Comparison of ENCODE assay signal across 15 mouse cellular contexts in the genomic region with DNA sequence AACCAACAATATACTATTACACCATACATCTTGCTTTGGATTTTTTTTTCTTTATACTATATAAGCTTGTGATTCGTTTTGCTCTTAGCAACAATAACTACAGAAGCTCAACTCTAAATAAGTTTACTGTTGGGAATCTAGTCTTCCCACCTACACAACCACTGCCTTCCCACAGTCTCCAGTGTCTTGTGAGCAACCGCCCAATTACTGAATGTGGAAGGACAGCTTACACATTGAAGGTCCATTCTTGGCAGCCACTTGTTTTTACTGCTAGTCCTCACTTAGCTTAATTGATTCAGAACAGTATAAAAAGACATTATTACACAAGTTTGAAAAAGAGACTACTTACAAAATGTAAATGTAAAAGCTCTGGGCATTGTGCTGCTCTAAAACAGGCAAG.
"Had no signal": no experiment of that assay in that cellular context is flagged by ENCODE, and none has a peak within 500 bp of the region (broad histone marks: within the 10 kb centered on the region; RNA-seq: fewer than 3 reads in every experiment).

No protein-coding gene starts in this region.

- H3K4me3 ChIP-seq: midbrain, embryonic 10.5 days; midbrain, embryonic 12.5 days; neural tube, embryonic 12.5 days had no signal

- H3K9ac ChIP-seq: lung, embryonic 14.5 days; midbrain, embryonic 12.5 days; neural tube, embryonic 12.5 days had no signal

- ATAC-seq: midbrain, embryonic 16.5 days had no signal

- H3K36me3 ChIP-seq: midbrain, embryonic 10.5 days; midbrain, embryonic 12.5 days; neural tube, embryonic 12.5 days had no signal

- H3K9me3 ChIP-seq: midbrain, embryonic 10.5 days; midbrain, embryonic 12.5 days; neural tube, embryonic 12.5 days had no signal

- DNase-seq: lung, adult 18-20 months; lung, embryonic 14.5 days; lung, postnatal 10 days; lung, postnatal 4 days; midbrain, embryonic 14.5 days; right cerebral cortex, postnatal 25 days; right cerebral cortex, postnatal 4 days; spleen, adult 18-20 months; thymus, adult 18-20 months; thymus, postnatal 14 days; thymus, postnatal 36 days had no signal

- H3K27me3 ChIP-seq: neural tube, embryonic 12.5 days had no signal

- H3K4me1 ChIP-seq: midbrain, embryonic 12.5 days; neural tube, embryonic 12.5 days had no signal

- H3K4me2 ChIP-seq: lung, embryonic 14.5 days; midbrain, embryonic 12.5 days; neural tube, embryonic 12.5 days had no signal

- H3K27ac ChIP-seq: midbrain, embryonic 10.5 days; midbrain, embryonic 12.5 days; neural tube, embryonic 12.5 days had no signal
